In the genomic region with DNA sequence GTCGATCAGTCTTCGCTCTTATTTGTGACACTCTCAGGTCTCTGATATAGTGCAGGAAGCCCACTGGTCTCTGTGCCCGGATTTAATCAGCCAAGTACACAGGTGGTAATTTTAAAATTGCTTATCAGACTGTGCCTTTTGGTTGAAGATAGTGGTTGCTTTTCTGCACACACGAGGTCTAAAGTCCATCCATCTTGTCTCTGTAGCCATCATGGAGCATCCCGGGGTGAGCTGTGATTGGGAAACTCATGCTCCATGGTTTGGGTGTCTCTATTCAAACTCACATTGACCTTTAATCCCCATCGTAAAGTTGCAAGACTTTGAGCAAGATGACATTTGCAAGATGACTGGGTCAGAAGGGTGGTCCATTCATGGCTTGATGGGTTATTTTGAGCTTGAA, we compare ENCODE assay signal across 25 mouse cellular contexts.
"Had no signal": no experiment of that assay in that cellular context is flagged by ENCODE, and none has a peak within 500 bp of the region (broad histone marks: within the 10 kb centered on the region; RNA-seq: fewer than 3 reads in every experiment).

No protein-coding gene starts in this region.

- H3K27ac ChIP-seq: gastrocnemius, adult 2 months; heart, adult 2 months; hindbrain, embryonic 10.5 days; hindbrain, embryonic 12.5 days; layer of hippocampus, adult 2 months; left cerebral cortex, adult 2 months; limb, embryonic 10.5 days; limb, embryonic 12.5 days; liver, embryonic 13.5 days; liver, embryonic 15.5 days had no signal

- H3K27me3 ChIP-seq: hindbrain, embryonic 12.5 days; limb, embryonic 12.5 days; liver, embryonic 13.5 days; liver, embryonic 15.5 days had no signal

- H3K4me1 ChIP-seq: liver, embryonic 15.5 days had no signal

- ATAC-seq: forebrain, embryonic 16.5 days; hindbrain, embryonic 16.5 days; inflammation-experienced regulatory T-cells, adult 6 months; intestine, postnatal 0 days had no signal

- H3K9ac ChIP-seq: heart, embryonic 12.5 days; hindbrain, embryonic 12.5 days; limb, embryonic 12.5 days; liver, embryonic 13.5 days; liver, embryonic 15.5 days had no signal

- DNase-seq: gastrocnemius, adult 2 months; gastrocnemius, postnatal 10 days; gastrocnemius, postnatal 25 days; heart, adult 2 months; heart, postnatal 14 days; heart, postnatal 4 days; kidney, adult 18-20 months; kidney, adult 8-10 months; kidney, postnatal 10 days; kidney, postnatal 25 days; kidney, postnatal 4 days; liver; liver, embryonic 13.5 days had no signal

- H3K9me3 ChIP-seq: hindbrain, embryonic 10.5 days; hindbrain, embryonic 12.5 days; limb, embryonic 10.5 days; limb, embryonic 12.5 days; liver, embryonic 15.5 days had no signal

- H3K4me3 ChIP-seq: gastrocnemius, adult 2 months; heart, adult 2 months; heart, embryonic 12.5 days; hindbrain, embryonic 10.5 days; hindbrain, embryonic 12.5 days; layer of hippocampus, adult 2 months; left cerebral cortex, adult 2 months; limb, embryonic 10.5 days; limb, embryonic 12.5 days; liver, embryonic 13.5 days; liver, embryonic 15.5 days had no signal

- H3K4me2 ChIP-seq: heart, embryonic 12.5 days; hindbrain, embryonic 12.5 days; limb, embryonic 12.5 days; liver, embryonic 13.5 days; liver, embryonic 15.5 days had no signal

- H3K36me3 ChIP-seq: heart, embryonic 12.5 days; hindbrain, embryonic 10.5 days; hindbrain, embryonic 12.5 days; limb, embryonic 10.5 days; limb, embryonic 12.5 days; liver, embryonic 13.5 days; liver, embryonic 15.5 days had no signal
